Mouse (Mus musculus) lung, postnatal 0 days (tissue): ENCODE data around the gene Ulk3.

Experiments used
- CTCF ChIP-seq: IDR thresholded peaks from 2 replicates; pipeline ENCODE4 v1.5.1; 2016; ENCODE audit warnings: antibody characterized with exemption, mild to moderate bottlenecking
- EP300 ChIP-seq: IDR thresholded peaks from 2 replicates; pipeline ENCODE4 v1.6.1; 2016; ENCODE audit warnings: antibody characterized with exemption, mild to moderate bottlenecking, control low read depth

DNA sequence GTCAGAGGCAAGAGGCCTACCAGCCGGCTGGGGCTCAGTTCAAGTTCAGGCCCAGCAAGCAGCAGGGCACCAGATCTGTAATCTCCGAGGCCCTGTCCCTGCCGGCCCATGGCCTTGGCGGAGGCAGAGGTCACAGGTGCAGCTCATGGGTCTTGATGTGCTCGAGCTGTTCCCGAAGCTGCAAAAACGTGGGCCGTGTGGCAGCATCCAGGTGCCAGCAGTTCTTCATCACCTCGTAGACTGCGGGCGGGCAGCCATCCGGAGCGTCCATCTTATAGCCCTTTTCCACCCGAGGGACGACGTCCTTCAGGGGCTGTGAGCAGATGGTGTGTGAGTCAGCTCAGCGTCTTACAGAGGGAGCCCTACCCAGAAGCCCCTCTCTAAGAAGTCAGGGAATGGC is 37.9 kb downstream of the Ulk3 start:
- TF ChIP-seq CTCF (no peak), EP300 (no peak)
